Mouse (Mus musculus) lung, postnatal 10 days (tissue): ENCODE data around the gene Zfp704.

Experiments used
- DNase-seq: peaks from one replicate; pipeline ENCODE4 v3.0.0; 2021

Zfp704 gene

GRCm38 (mm10) chr3:9513703-9514110 lies 96.2 kb downstream of the Zfp704 start:
- no peak for DNase-seq

GRCm38 (mm10) chr3:9512199-9512598 lies 97.7 kb downstream of the Zfp704 start:
- DNase-seq: no peak

- DNase-seq: no peak
These were observed 104.1 kb downstream of the Zfp704 start for GRCm38 (mm10) chr3:9505692-9506211.

GRCm38 (mm10) chr3:9504371-9504770 lies 105.5 kb downstream of the Zfp704 start:
- DNase-seq: no peak

- DNase-seq: peak; percentile 97
These were observed 109.2 kb downstream of the Zfp704 start for GRCm38 (mm10) chr3:9500725-9501124.

- no peak for DNase-seq
These were observed 109.8 kb downstream of the Zfp704 start for GRCm38 (mm10) chr3:9499994-9500553.

GRCm38 (mm10) chr3:9499489-9499888 lies 110.4 kb downstream of the Zfp704 start:
- DNase-seq: no peak

GRCm38 (mm10) chr3:9497260-9497659 lies 112.6 kb downstream of the Zfp704 start:
- DNase-seq: peak; percentile 17

- DNase-seq: no peak
These were observed 118.1 kb downstream of the Zfp704 start for GRCm38 (mm10) chr3:9491766-9492283.

- no peak for DNase-seq
These were observed 122.2 kb downstream of the Zfp704 start for GRCm38 (mm10) chr3:9487644-9488043.

GRCm38 (mm10) chr3:9485506-9485905 lies 124.4 kb downstream of the Zfp704 start:
- DNase-seq: no peak

GRCm38 (mm10) chr3:9481956-9482355 lies 127.9 kb downstream of the Zfp704 start:
- no peak for DNase-seq

GRCm38 (mm10) chr3:9481358-9481757 lies 128.5 kb downstream of the Zfp704 start:
- peak; percentile 67 for DNase-seq

- no peak for DNase-seq
These were observed 128.9 kb downstream of the Zfp704 start for GRCm38 (mm10) chr3:9480936-9481335.

- no peak for DNase-seq
These were observed 132.5 kb downstream of the Zfp704 start for GRCm38 (mm10) chr3:9477386-9477785.

GRCm38 (mm10) chr3:9476336-9476735 lies 133.5 kb downstream of the Zfp704 start:
- DNase-seq: no peak

GRCm38 (mm10) chr3:9475501-9475900 lies 134.4 kb downstream of the Zfp704 start:
- DNase-seq: no peak

- DNase-seq: no peak
These were observed 135.6 kb downstream of the Zfp704 start for GRCm38 (mm10) chr3:9474331-9474730.

- DNase-seq: peak; percentile 80
These were observed 143.6 kb downstream of the Zfp704 start for GRCm38 (mm10) chr3:9466287-9466686.

GRCm38 (mm10) chr3:9465731-9466130 lies 144.2 kb downstream of the Zfp704 start:
- no peak for DNase-seq

- DNase-seq: peak; percentile 61
These were observed 148.2 kb downstream of the Zfp704 start for GRCm38 (mm10) chr3:9461660-9462059.

- DNase-seq: no peak
These were observed 149.6 kb downstream of the Zfp704 start for GRCm38 (mm10) chr3:9460284-9460683.

GRCm38 (mm10) chr3:9456380-9456890 lies 153.4 kb downstream of the Zfp704 start:
- DNase-seq: no peak

- DNase-seq: no peak
These were observed 154.5 kb downstream of the Zfp704 start for GRCm38 (mm10) chr3:9455351-9455750.
